Mouse (Mus musculus): ENCODE data around the gene Ptpn18. TPM values are rescaled to one million over a fixed set of nuclear protein-coding genes. Genes with fewer than 3 reads are reported as not detected.
"Not testable (repeated sequence)": the region's sequence is repeated elsewhere in the genome, so short reads cannot be mapped to it uniquely, and the experiment has no call there.

The Ptpn18 gene
- polyA plus RNA-seq, 1 experiment from 2014 or later = 10.0 TPM

GRCm38 (mm10) chr1:34505307-34505706 lies 45.7 kb downstream of the Ptpn18 start:
- Histone ChIP-seq H3K4me2 (no peak overlapping the region), H3K4me1 (replicated peaks) (no peaks in the 10 kb centered on the region), H3K27me3 (no peaks in the 10 kb centered on the region), H3K4me3 (no peak overlapping the region), H3K36me3 (no peaks in the 10 kb centered on the region), H3K9ac (no peak overlapping the region), H3K9me3 (peaks cover 7% of the 10 kb centered on the region; the same call in 1 of the 2 replicates), H3K27ac (replicated peaks) (no peak overlapping the region)
- 63% methylated on average over 7 of the region's 7 CpGs for WGBS
- ATAC-seq (ENCODE audit: low read depth) = no peak

DNA sequence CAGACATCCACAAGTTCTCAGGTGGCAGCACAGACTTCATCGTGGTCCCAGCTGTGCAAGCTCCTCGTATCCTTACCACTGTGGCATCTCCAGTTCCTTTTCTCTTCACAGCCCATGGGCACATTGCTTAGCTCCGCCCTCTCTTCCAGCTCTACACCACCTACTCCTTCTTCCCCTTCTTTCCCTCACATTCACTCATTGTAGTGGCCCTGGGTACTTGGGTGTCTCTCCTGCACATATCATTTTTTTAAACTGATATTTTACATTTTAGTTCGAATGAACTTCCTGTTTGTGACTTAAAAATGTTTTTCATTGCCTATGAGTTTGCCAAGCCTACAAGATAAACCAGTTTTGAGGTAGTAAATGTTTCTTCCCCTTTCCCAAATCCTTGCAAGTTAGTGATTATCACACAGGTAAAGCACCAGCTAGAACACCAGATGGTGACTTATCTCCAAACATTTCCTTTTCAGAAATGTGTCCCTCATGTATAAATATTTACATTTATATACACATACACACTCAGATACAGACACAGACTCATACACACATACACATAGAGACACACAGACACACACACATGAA lies 46.5 kb downstream of the Ptpn18 start:
- Histone ChIP-seq H3K27ac (replicated peaks) (no peak overlapping the region), H3K4me3 (no peak overlapping the region), H3K27me3 (no peaks in the 10 kb centered on the region), H3K9ac (no peak overlapping the region), H3K9me3 (peaks cover 7% of the 10 kb centered on the region; the same call in 1 of the 2 replicates), H3K4me2 (no peak overlapping the region), H3K36me3 (no peaks in the 10 kb centered on the region), H3K4me1 (replicated peaks) (peaks cover 4% of the 10 kb centered on the region; the same call in 1 of the 2 replicates)
- ATAC-seq (ENCODE audit: low read depth) = no peak
- 83% methylated on average over 4 of the region's 4 CpGs for WGBS

GRCm38 (mm10) chr1:34507986-34508385 lies 48.4 kb downstream of the Ptpn18 start:
- Histone ChIP-seq H3K4me3 (no peak overlapping the region), H3K27ac (replicated peaks) (no peak overlapping the region), H3K36me3 (no peaks in the 10 kb centered on the region), H3K9me3 (peaks cover 7% of the 10 kb centered on the region; the same call in 1 of the 2 replicates), H3K4me1 (replicated peaks) (peaks cover 4% of the 10 kb centered on the region; the same call in 1 of the 2 replicates), H3K27me3 (no peaks in the 10 kb centered on the region), H3K4me2 (no peak overlapping the region), H3K9ac (no peak overlapping the region)
- ATAC-seq (ENCODE audit: low read depth) = no peak
- 74% methylated on average over 3 of the region's 3 CpGs for WGBS

- H3K9me3 ChIP-seq = peaks cover 7% of the 10 kb centered on the region; the same call in 1 of the 2 replicates
- 0 out of 2 replicates have a peak overlapping the region, but pooled peaks have one; percentile 16 for H3K4me2 ChIP-seq
- 12% methylated on average over 7 of the region's 7 CpGs for WGBS
- H3K4me1 ChIP-seq (replicated peaks) = peaks cover 4% of the 10 kb centered on the region; the same call in 1 of the 2 replicates
- H3K27me3 ChIP-seq = no peaks in the 10 kb centered on the region
- H3K4me3 ChIP-seq = no peak overlapping the region
- no peak for ATAC-seq (ENCODE audit: low read depth)
- H3K9ac ChIP-seq = no peak overlapping the region
- H3K36me3 ChIP-seq = no peaks in the 10 kb centered on the region
- no peak overlapping the region for H3K27ac ChIP-seq (replicated peaks)
Observed at GRCm38 (mm10) chr1:34510575-34510981, 51.0 kb downstream of the Ptpn18 start.

DNA sequence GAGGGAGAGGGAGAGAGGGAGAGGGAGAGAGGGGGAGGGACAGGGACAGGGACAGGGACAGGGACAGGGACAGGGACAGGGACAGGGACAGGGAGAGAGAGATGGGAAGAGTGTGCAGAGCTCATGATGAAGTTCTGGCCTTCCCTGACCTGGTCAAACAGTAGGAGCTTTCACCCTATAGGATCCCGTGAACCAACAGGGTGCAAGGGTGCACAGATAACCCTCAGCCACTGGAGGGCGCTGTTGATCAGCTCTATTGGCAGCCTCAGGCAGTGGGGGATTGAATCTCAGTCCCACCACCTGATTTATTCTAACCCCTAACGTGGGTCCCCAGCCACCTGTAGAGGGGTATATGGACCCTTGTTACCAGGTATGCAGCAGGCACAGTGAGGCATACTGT lies 51.5 kb downstream of the Ptpn18 start:
- peaks cover 4% of the 10 kb centered on the region; the same call in 1 of the 2 replicates for H3K4me1 ChIP-seq (replicated peaks)
- no peak overlapping the region for H3K4me2 ChIP-seq
- H3K36me3 ChIP-seq = no peaks in the 10 kb centered on the region
- H3K9ac ChIP-seq = no peak overlapping the region
- no peaks in the 10 kb centered on the region for H3K27me3 ChIP-seq
- WGBS = 11% methylated on average over 3 of the region's 3 CpGs
- 0 out of 2 replicates have a peak, but pooled peaks have one; percentile 32 for ATAC-seq (ENCODE audit: low read depth)
- peaks cover 7% of the 10 kb centered on the region; the same call in 1 of the 2 replicates for H3K9me3 ChIP-seq
- no peak overlapping the region for H3K27ac ChIP-seq (replicated peaks)
- no peak overlapping the region for H3K4me3 ChIP-seq

DNA sequence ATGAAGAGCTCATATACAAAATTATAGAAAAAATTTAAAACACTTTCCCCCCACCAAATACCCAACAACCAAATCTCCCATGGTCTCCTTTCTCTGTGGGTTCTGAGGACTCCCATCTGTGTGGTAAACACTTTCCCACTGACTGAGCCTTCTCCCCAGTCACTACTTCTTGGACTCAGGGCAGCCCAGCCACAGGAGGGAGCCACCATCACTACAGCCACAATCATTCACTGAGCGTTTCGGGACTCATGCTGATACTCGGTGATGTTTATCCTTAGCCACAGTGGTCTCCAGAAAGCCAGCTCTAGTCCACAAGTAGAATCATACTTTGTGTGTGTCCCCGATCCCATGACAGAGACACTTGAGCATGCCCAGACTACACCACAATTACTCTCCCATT lies 53.5 kb downstream of the Ptpn18 start:
- 77% methylated on average over 4 of the region's 4 CpGs for WGBS
- Histone ChIP-seq H3K4me2 (no peak overlapping the region), H3K9me3 (peaks cover 1% of the 10 kb centered on the region; the same call in 1 of the 2 replicates), H3K27ac (replicated peaks) (no peak overlapping the region), H3K4me3 (no peak overlapping the region), H3K36me3 (no peaks in the 10 kb centered on the region), H3K27me3 (no peaks in the 10 kb centered on the region), H3K4me1 (replicated peaks) (peaks cover 4% of the 10 kb centered on the region; the same call in 1 of the 2 replicates), H3K9ac (no peak overlapping the region)
- ATAC-seq (ENCODE audit: low read depth) = no peak

GRCm38 (mm10) chr1:34516595-34516994 lies 57.0 kb downstream of the Ptpn18 start:
- no peak for ATAC-seq (ENCODE audit: low read depth)
- Histone ChIP-seq H3K9me3 (no peaks in the 10 kb centered on the region), H3K4me1 (replicated peaks) (no peaks in the 10 kb centered on the region), H3K36me3 (no peaks in the 10 kb centered on the region), H3K4me3 (no peak overlapping the region), H3K9ac (no peak overlapping the region), H3K27ac (replicated peaks) (no peak overlapping the region), H3K27me3 (no peaks in the 10 kb centered on the region), H3K4me2 (no peak overlapping the region)
- WGBS = 58% methylated on average over 5 of the region's 5 CpGs

DNA sequence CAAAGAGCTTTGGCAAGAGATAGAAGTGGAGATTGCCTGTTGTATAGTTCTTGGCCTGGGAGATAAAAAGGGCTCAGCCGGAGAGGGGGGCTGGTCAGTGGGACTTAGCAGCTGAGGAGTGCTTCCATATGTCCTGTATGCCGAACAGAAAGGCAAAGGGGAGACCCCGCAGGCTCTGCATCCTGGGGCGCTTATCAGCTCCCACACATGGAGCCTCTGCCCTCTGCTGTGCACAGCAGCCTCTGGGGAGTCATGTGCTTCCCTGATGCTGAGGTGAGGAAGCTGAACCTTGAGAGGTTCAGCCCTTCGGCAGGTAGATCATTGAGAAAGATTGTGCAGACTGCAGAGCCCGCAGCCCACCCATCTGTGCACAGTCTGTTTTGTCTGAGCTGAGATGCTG lies 57.7 kb downstream of the Ptpn18 start:
- H3K9ac ChIP-seq; H3K27ac ChIP-seq (replicated peaks); H3K4me3 ChIP-seq; H3K36me3 ChIP-seq; H3K4me2 ChIP-seq; H3K4me1 ChIP-seq (replicated peaks); ATAC-seq (ENCODE audit: low read depth); H3K27me3 ChIP-seq; H3K9me3 ChIP-seq: not testable (repeated sequence)
- 69% methylated on average over 6 of the region's 6 CpGs for WGBS

DNA sequence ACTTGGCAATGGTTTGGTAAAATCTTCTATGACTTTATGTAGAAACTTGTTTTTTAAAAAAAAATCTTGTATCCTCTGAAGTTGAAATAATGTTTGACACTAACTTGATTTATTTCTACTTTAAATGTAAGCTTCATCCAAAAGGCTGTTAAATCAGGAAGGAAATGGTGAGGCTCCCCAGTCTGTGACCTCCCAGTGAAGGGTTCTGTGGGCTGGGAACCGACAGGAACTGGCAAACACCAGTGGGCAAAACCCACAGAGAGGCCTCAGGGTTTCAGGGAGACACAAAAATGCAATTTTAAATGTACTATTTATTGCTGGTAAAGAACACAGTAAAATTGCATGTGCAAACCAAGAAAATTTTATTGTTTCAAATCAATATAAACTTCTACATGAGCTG lies 58.2 kb downstream of the Ptpn18 start:
- 60% methylated on average over 1 of the region's 1 CpGs for WGBS
- H3K4me3 ChIP-seq; ATAC-seq (ENCODE audit: low read depth); H3K4me2 ChIP-seq; H3K9me3 ChIP-seq; H3K9ac ChIP-seq; H3K4me1 ChIP-seq (replicated peaks); H3K27ac ChIP-seq (replicated peaks); H3K36me3 ChIP-seq; H3K27me3 ChIP-seq: not testable (repeated sequence)

DNA sequence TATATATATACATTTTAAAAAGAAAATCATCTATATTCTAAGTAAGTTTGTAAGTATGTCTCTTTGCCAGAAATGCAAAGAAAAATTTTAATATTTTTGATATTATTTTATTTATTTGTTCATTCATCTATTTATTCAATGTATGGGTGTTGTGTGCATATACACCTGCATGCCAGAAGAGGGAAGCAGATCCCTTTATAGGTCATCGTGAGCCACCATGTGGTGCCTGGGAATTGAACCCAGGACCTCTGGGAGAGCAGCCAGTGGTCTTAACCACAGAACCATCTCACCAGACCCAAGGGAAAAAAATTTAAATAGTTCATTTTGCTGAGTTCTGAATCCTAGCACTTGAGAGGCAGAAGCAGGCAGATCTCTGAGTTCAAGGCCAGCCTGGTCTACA lies 58.7 kb downstream of the Ptpn18 start:
- H3K4me1 ChIP-seq (replicated peaks) = no peaks in the 10 kb centered on the region
- H3K4me3 ChIP-seq = no peak overlapping the region
- WGBS = 81% methylated on average over 1 of the region's 1 CpGs
- no peak overlapping the region for H3K4me2 ChIP-seq
- H3K27ac ChIP-seq (replicated peaks) = no peak overlapping the region
- no peaks in the 10 kb centered on the region for H3K9me3 ChIP-seq
- ATAC-seq (ENCODE audit: low read depth) = no peak
- H3K9ac ChIP-seq = no peak overlapping the region
- no peaks in the 10 kb centered on the region for H3K36me3 ChIP-seq
- H3K27me3 ChIP-seq = no peaks in the 10 kb centered on the region

DNA sequence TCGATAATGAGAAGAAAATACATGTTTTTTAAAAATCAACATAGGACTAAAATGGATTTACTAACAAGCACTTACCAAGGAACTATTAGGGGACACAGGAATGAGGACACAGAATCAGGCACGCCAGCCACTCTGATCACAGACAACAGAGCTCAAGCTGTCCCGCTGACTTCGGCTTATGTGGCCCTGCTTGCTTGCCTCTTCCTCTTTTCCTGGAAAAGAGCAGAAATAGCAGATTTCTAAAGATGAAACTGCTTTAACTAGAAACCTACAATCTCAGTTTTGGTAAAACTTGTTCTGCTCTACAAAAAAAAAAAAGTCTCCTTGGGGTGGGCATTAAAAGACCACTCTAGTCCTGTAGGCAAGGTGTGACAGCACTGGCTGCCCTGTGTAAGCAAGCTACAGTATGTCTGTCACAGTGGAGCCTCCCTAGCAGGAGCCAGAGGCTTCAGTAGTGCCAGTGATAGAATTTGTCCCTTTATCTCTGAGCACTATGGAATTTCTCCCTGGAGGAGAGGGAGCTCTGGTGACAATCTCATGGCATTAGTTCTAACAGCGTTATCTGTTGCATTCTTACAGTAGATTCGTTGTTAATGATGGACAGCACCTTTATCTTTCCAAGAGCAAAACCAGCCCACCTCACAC lies 62.8 kb downstream of the Ptpn18 start:
- no peaks in the 10 kb centered on the region for H3K9me3 ChIP-seq
- 86% methylated on average over 6 of the region's 6 CpGs for WGBS

GRCm38 (mm10) chr1:34522850-34523244 lies 63.3 kb downstream of the Ptpn18 start:
- H3K4me1 ChIP-seq (replicated peaks) = no peaks in the 10 kb centered on the region
- ATAC-seq (ENCODE audit: low read depth) = no peak
- WGBS = 84% methylated on average over 3 of the region's 3 CpGs
- no peak overlapping the region for H3K27ac ChIP-seq (replicated peaks)
- no peak overlapping the region for H3K4me3 ChIP-seq
- H3K9me3 ChIP-seq = no peaks in the 10 kb centered on the region
- no peaks in the 10 kb centered on the region for H3K27me3 ChIP-seq
- H3K9ac ChIP-seq = no peak overlapping the region
- H3K4me2 ChIP-seq = no peak overlapping the region
- H3K36me3 ChIP-seq = no peaks in the 10 kb centered on the region

More for the DNA sequence above, 62.8 kb downstream of the Ptpn18 start:
- Histone ChIP-seq H3K4me2 (no peak overlapping the region), H3K9ac (no peak overlapping the region), H3K4me3 (no peak overlapping the region), H3K36me3 (no peaks in the 10 kb centered on the region), H3K4me1 (replicated peaks) (no peaks in the 10 kb centered on the region), H3K27ac (replicated peaks) (no peak overlapping the region), H3K27me3 (no peaks in the 10 kb centered on the region)
- no peak for ATAC-seq (ENCODE audit: low read depth)

Data from neural tube, embryonic 13.5 days (tissue).